In genomic region chr7:74415241-74415640, GRCm38 (mm10) we compare ENCODE assay signal across 23 mouse cellular contexts.
A peak's percentile ranks its signal among the peaks of the same experiment; 100 is the strongest.
DNase-seq lines count a peak whose midpoint lies in the region; ATAC-seq and TF ChIP-seq lines count a peak whose summit lies in the region.
"Had no signal": no experiment of that assay in that cellular context is flagged by ENCODE, and none has a peak within 500 bp of the region (broad histone marks: within the 10 kb centered on the region; RNA-seq: fewer than 3 reads in every experiment).

No protein-coding gene starts in this region.

- no peaks in the 10 kb centered on the region for H3K36me3 ChIP-seq in hindbrain, postnatal 0 days (ENCODE audit: insufficient read depth, low read length)
- no peaks in the 10 kb centered on the region for H3K36me3 ChIP-seq in hindbrain, embryonic 14.5 days (replicated peaks; ENCODE audit: control insufficient read depth, insufficient read depth)
- H3K36me3 ChIP-seq: embryonic facial prominence, embryonic 13.5 days; forebrain, embryonic 15.5 days; heart, embryonic 12.5 days; liver, embryonic 13.5 days; midbrain, embryonic 13.5 days; neural tube, embryonic 13.5 days had no signal

- no peak overlapping the region for H3K4me3 ChIP-seq in hindbrain, postnatal 0 days (ENCODE audit: low read length)
- no peak overlapping the region for H3K4me3 ChIP-seq in hindbrain, embryonic 14.5 days (replicated peaks; ENCODE audit: low read length)
- H3K4me3 ChIP-seq: embryonic facial prominence, embryonic 13.5 days; forebrain, embryonic 15.5 days; heart, embryonic 12.5 days; liver, embryonic 13.5 days; megakaryocyte, embryonic 14.5 days; midbrain, embryonic 13.5 days; neural tube, embryonic 13.5 days had no signal

- H3K9ac ChIP-seq in hindbrain, postnatal 0 days (replicated peaks; ENCODE audit: low read length): no peak overlapping the region
- H3K9ac ChIP-seq in hindbrain, embryonic 14.5 days: no peak overlapping the region
- H3K9ac ChIP-seq: embryonic facial prominence, embryonic 13.5 days; forebrain, embryonic 15.5 days; heart, embryonic 12.5 days; liver, embryonic 13.5 days; lung, embryonic 14.5 days; midbrain, embryonic 13.5 days; neural tube, embryonic 13.5 days had no signal

- TF ChIP-seq CTCF in hindbrain, postnatal 0 days (IDR thresholded peaks at IDR 0.05; ENCODE audit: low read depth): no peak
- TF ChIP-seq CTCF in brain, embryonic 14.5 days (IDR thresholded peaks at IDR 0.05; ENCODE audit: borderline replicate concordance, extremely low read depth, insufficient read depth, insufficient read length): no peak

- peak; percentile 43; the same call in 1 of the 2 replicates for ATAC-seq in hindbrain, postnatal 0 days
- ATAC-seq in hindbrain, embryonic 14.5 days (ENCODE audit: low FRiP score): no peak
- no peak for ATAC-seq in erythroblast, adult 5-6 weeks (replicated peaks; ENCODE audit: low FRiP score, poor library complexity, severe bottlenecking)
- ATAC-seq: forebrain, embryonic 15.5 days; midbrain, embryonic 13.5 days had no signal

- WGBS in hindbrain, postnatal 0 days: 78% methylated on average over 6 of the region's 6 CpGs
- WGBS in hindbrain, embryonic 14.5 days: 91% methylated on average over 6 of the region's 6 CpGs

- H3K27me3 ChIP-seq in hindbrain, postnatal 0 days (ENCODE audit: insufficient read depth, low read length): no peaks in the 10 kb centered on the region
- H3K27me3 ChIP-seq in hindbrain, embryonic 14.5 days (ENCODE audit: control insufficient read depth, insufficient read depth, low read length): no peaks in the 10 kb centered on the region
- H3K27me3 ChIP-seq: embryonic facial prominence, embryonic 13.5 days; forebrain, embryonic 15.5 days; heart, embryonic 12.5 days; liver, embryonic 13.5 days; megakaryocyte, embryonic 14.5 days; midbrain, embryonic 13.5 days; neural tube, embryonic 13.5 days had no signal

- peaks cover 16% of the 10 kb centered on the region for H3K4me1 ChIP-seq in hindbrain, postnatal 0 days (ENCODE audit: insufficient read depth, low read length)
- peaks cover 8% of the 10 kb centered on the region for H3K4me1 ChIP-seq in hindbrain, embryonic 14.5 days (replicated peaks; ENCODE audit: control insufficient read depth, insufficient read depth, low read length)
- H3K4me1 ChIP-seq: liver, embryonic 13.5 days had no signal

- no peaks in the 10 kb centered on the region for H3K9me3 ChIP-seq in hindbrain, postnatal 0 days (ENCODE audit: low read length)
- no peaks in the 10 kb centered on the region for H3K9me3 ChIP-seq in hindbrain, embryonic 14.5 days (ENCODE audit: control insufficient read depth, low read length)
- H3K9me3 ChIP-seq: embryonic facial prominence, embryonic 13.5 days; forebrain, embryonic 15.5 days; liver, embryonic 13.5 days; midbrain, embryonic 13.5 days; neural tube, embryonic 13.5 days had no signal

- DNase-seq in hindbrain, postnatal 0 days (ENCODE audit: low spot score): peak; percentile 59
- DNase-seq in hindbrain, embryonic 14.5 days (ENCODE audit: low spot score): no peak
- DNase-seq in Muller cell, postnatal 12 days (ENCODE audit: inconsistent ontology term): peak; percentile 53
- peak; percentile 65 for DNase-seq in brain, embryonic 14.5 days (ENCODE audit: low read depth)
- peak; percentile 77 for DNase-seq in cerebellum, adult 9-11 months
- DNase-seq in urinary bladder, adult 2 months (ENCODE audit: low spot score): no peak
- DNase-seq in thymus, postnatal 36 days: no peak
- DNase-seq: adrenal gland, adult 8-10 months; embryo, embryonic 11 days; gastrocnemius, postnatal 10 days; heart, postnatal 14 days; kidney, adult 11 months; kidney, postnatal 4 days; liver, embryonic 13.5 days; lung, embryonic 14.5 days; thymus, postnatal 25 days had no signal

- H3K4me2 ChIP-seq in hindbrain, postnatal 0 days (ENCODE audit: low read depth, low read length): no peak overlapping the region
- no peak overlapping the region for H3K4me2 ChIP-seq in hindbrain, embryonic 14.5 days (replicated peaks)
- H3K4me2 ChIP-seq: embryonic facial prominence, embryonic 13.5 days; forebrain, embryonic 15.5 days; heart, embryonic 12.5 days; liver, embryonic 13.5 days; lung, embryonic 14.5 days; midbrain, embryonic 13.5 days; neural tube, embryonic 13.5 days had no signal

- H3K27ac ChIP-seq in hindbrain, postnatal 0 days: no peak overlapping the region
- H3K27ac ChIP-seq in hindbrain, embryonic 14.5 days: no peak overlapping the region
- H3K27ac ChIP-seq: liver, embryonic 13.5 days; midbrain, embryonic 13.5 days; neural tube, embryonic 13.5 days had no signal

- TF ChIP-seq POLR2A in brain, embryonic 14.5 days (IDR thresholded peaks at IDR 0.05; ENCODE audit: borderline replicate concordance, extremely low read depth, insufficient read depth, insufficient read length, poor library complexity, severe bottlenecking): no peak

Comparison
In these comparisons a context has a peak if more than half of its experiments do, and no peak if none do; other contexts are left out.
1. DNase-seq: peak in hindbrain, postnatal 0 days (single experiment), Muller cell, postnatal 12 days (single experiment), brain, embryonic 14.5 days (single experiment) and cerebellum, adult 9-11 months (single experiment); none in hindbrain, embryonic 14.5 days (single experiment), urinary bladder, adult 2 months (single experiment) and thymus, postnatal 36 days (0 of 2).